Mouse (Mus musculus): Measurements from ENCODE around the gene Rpl22l1.

GRCm38 (mm10) chr3:28784176-28784575, 21.1 kb upstream of the Rpl22l1 start:
- no peak for TF ChIP-seq EP300 (IDR thresholded peaks at IDR 0.05; ENCODE audit: low read depth)
- no peak for TF ChIP-seq CTCF (IDR thresholded peaks at IDR 0.05; ENCODE audit: low read depth)

Data from liver, postnatal 0 days (tissue).